14 mouse cellular contexts compared by ENCODE assay signal in the genomic region with DNA sequence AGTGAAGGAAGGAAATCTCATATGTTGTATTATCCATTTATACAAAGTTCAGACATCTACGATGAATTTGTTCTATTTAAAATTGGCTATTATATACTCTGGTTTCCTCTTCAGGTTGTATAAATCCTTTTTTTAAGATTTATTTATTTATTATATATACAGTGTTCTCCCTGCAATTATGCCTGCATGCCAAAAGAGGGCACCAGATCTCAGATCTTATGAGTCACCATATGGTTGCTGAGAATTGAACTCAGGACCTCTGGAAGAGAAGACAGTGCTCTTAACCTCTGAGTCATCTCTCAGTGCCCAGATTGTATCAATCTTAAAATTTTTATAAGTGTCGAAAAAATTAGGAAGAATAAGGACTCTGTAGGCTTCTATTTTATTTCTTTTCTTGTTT. TPM values are rescaled to one million over a fixed set of nuclear protein-coding genes. Genes with fewer than 3 reads are reported as not detected.
DNase-seq lines count a peak whose midpoint lies in the region; ATAC-seq and TF ChIP-seq lines count a peak whose summit lies in the region.
"Had no signal": no experiment of that assay in that cellular context is flagged by ENCODE, and none has a peak within 500 bp of the region (broad histone marks: within the 10 kb centered on the region; RNA-seq: fewer than 3 reads in every experiment).

No protein-coding gene starts in this region.

- no peaks in the 10 kb centered on the region for H3K4me1 ChIP-seq in hindbrain, postnatal 0 days (ENCODE audit: insufficient read depth, low read length)
- H3K4me1 ChIP-seq in hindbrain, embryonic 16.5 days (ENCODE audit: control insufficient read depth, insufficient read depth, low read depth, low read length) = no peaks in the 10 kb centered on the region
- H3K4me1 ChIP-seq: embryonic facial prominence, embryonic 12.5 days; neural tube, embryonic 12.5 days; stomach, embryonic 15.5 days had no signal

- no peak overlapping the region for H3K4me3 ChIP-seq in hindbrain, postnatal 0 days (ENCODE audit: low read length)
- H3K4me3 ChIP-seq in hindbrain, embryonic 16.5 days (ENCODE audit: low read length) = no peak overlapping the region
- H3K4me3 ChIP-seq: embryonic facial prominence, embryonic 12.5 days; neural tube, embryonic 12.5 days; stomach, embryonic 15.5 days had no signal

- no peak overlapping the region for H3K9ac ChIP-seq in hindbrain, postnatal 0 days (replicated peaks; ENCODE audit: low read length)
- H3K9ac ChIP-seq in hindbrain, embryonic 16.5 days (ENCODE audit: low read depth, low read length) = no peak overlapping the region
- H3K9ac ChIP-seq: embryonic facial prominence, embryonic 12.5 days; neural tube, embryonic 12.5 days; stomach, embryonic 15.5 days had no signal

- no peaks in the 10 kb centered on the region for H3K36me3 ChIP-seq in hindbrain, postnatal 0 days (ENCODE audit: insufficient read depth, low read length)
- peaks cover 7% of the 10 kb centered on the region; the same call in 1 of the 2 replicates for H3K36me3 ChIP-seq in hindbrain, embryonic 16.5 days (ENCODE audit: control insufficient read depth, insufficient read depth, low read length)

- DNase-seq in hindbrain, postnatal 0 days (ENCODE audit: low spot score) = no peak
- peak; percentile 3 for DNase-seq in retina, adult 2 months (ENCODE audit: low read depth, low spot score)
- DNase-seq in retina, embryonic 14.5 days (ENCODE audit: low spot score) = no peak
- DNase-seq in NIH3T3 (ENCODE audit: low read depth) = peak; percentile 62
- no peak for DNase-seq in urinary bladder, adult 18-20 months (ENCODE audit: low spot score in 2 of 2)
- DNase-seq in kidney, postnatal 4 days = no peak

- no peak overlapping the region for H3K27ac ChIP-seq in hindbrain, postnatal 0 days
- no peak overlapping the region for H3K27ac ChIP-seq in hindbrain, embryonic 16.5 days (ENCODE audit: low read depth, low read length)
- H3K27ac ChIP-seq: embryonic facial prominence, embryonic 12.5 days; neural tube, embryonic 12.5 days; stomach, embryonic 15.5 days had no signal

- 0 out of 2 replicates have a peak, but pooled peaks have one; percentile 13 for TF ChIP-seq CTCF in hindbrain, postnatal 0 days (IDR thresholded peaks at IDR 0.05; ENCODE audit: low read depth)

- H3K9me3 ChIP-seq in hindbrain, postnatal 0 days (ENCODE audit: low read length) = no peaks in the 10 kb centered on the region
- no peaks in the 10 kb centered on the region for H3K9me3 ChIP-seq in hindbrain, embryonic 16.5 days (ENCODE audit: control insufficient read depth, low read length)
- H3K9me3 ChIP-seq: embryonic facial prominence, embryonic 12.5 days; neural tube, embryonic 12.5 days; stomach, embryonic 15.5 days had no signal

- ATAC-seq in hindbrain, postnatal 0 days = no peak
- no peak for ATAC-seq in hindbrain, embryonic 16.5 days
- ATAC-seq: forebrain, embryonic 16.5 days had no signal

- 96% methylated on average over 2 of the region's 2 CpGs for WGBS in hindbrain, postnatal 0 days
- WGBS in hindbrain, embryonic 16.5 days = 97% methylated on average over 2 of the region's 2 CpGs

- no peaks in the 10 kb centered on the region for H3K27me3 ChIP-seq in hindbrain, postnatal 0 days (ENCODE audit: insufficient read depth, low read length)
- no peaks in the 10 kb centered on the region for H3K27me3 ChIP-seq in hindbrain, embryonic 16.5 days (replicated peaks; ENCODE audit: control insufficient read depth, insufficient read depth, low read length)
- H3K27me3 ChIP-seq: embryonic facial prominence, embryonic 12.5 days; neural tube, embryonic 12.5 days; stomach, embryonic 15.5 days had no signal

- H3K4me2 ChIP-seq in hindbrain, postnatal 0 days (ENCODE audit: low read depth, low read length) = no peak overlapping the region
- H3K4me2 ChIP-seq in hindbrain, embryonic 16.5 days (ENCODE audit: low read length) = no peak overlapping the region
- H3K4me2 ChIP-seq: embryonic facial prominence, embryonic 12.5 days; neural tube, embryonic 12.5 days; stomach, embryonic 15.5 days had no signal

RNA-seq across cellular contexts. Expression of a gene that starts 59.8 kb away (rescaled TPM):
- 0.58 TPM in 1 of 2 replicates, not detected in the other for total RNA-seq in hindbrain, postnatal 0 days (2014; rRNA removed)
- polyA plus RNA-seq in hindbrain, postnatal 0 days (2015; fragmentation: Nextera tagmentation; extraction: Ambion mirVana) = 0.21 TPM in 1 of 2 replicates, not detected in the other
- polyA plus RNA-seq in hindbrain, embryonic 16.5 days (2015; fragmentation: Nextera tagmentation; extraction: Ambion mirVana) = 0.08 TPM in 1 of 2 replicates, not detected in the other
- total RNA-seq: megakaryocyte, adult 5-6 weeks had no signal
- polyA plus RNA-seq: embryonic facial prominence, embryonic 12.5 days; hindbrain, embryonic 11.5 days; limb, embryonic 11.5 days; neural tube, embryonic 12.5 days; stomach, embryonic 15.5 days had no signal

Comparison
In these comparisons a context has a peak if more than half of its experiments do, and no peak if none do; other contexts are left out.
1. DNase-seq: peak in retina, adult 2 months (single experiment) and NIH3T3 (single experiment); none in hindbrain, postnatal 0 days (single experiment), retina, embryonic 14.5 days (single experiment), urinary bladder, adult 18-20 months (0 of 2) and kidney, postnatal 4 days (0 of 2).